13 mouse cellular contexts compared by ENCODE assay signal in genomic region chr11:94952169-94952568, GRCm38 (mm10). TPM values are rescaled to one million over a fixed set of nuclear protein-coding genes. Genes with fewer than 3 reads are reported as not detected.
DNase-seq lines count a peak whose midpoint lies in the region; ATAC-seq lines count a peak whose summit lies in the region.
"Had no signal": no experiment of that assay in that cellular context is flagged by ENCODE, and none has a peak within 500 bp of the region (broad histone marks: within the 10 kb centered on the region; RNA-seq: fewer than 3 reads in every experiment).

No protein-coding gene starts in this region.

- peaks cover 5% of the 10 kb centered on the region for H3K4me1 ChIP-seq in heart, embryonic 15.5 days (replicated peaks)
- peaks cover 18% of the 10 kb centered on the region for H3K4me1 ChIP-seq in forebrain, embryonic 15.5 days
- H3K4me1 ChIP-seq in midbrain, embryonic 13.5 days (replicated peaks), result peaks cover 16% of the 10 kb centered on the region
- H3K4me1 ChIP-seq: liver, embryonic 12.5 days had no signal

- no peak overlapping the region for H3K9ac ChIP-seq in heart, embryonic 15.5 days
- no peak overlapping the region for H3K9ac ChIP-seq in forebrain, embryonic 15.5 days (replicated peaks)
- H3K9ac ChIP-seq in midbrain, embryonic 13.5 days (replicated peaks), result no peak overlapping the region
- H3K9ac ChIP-seq: liver, embryonic 12.5 days had no signal

- whole genome bisulfite sequencing in heart, embryonic 15.5 days, result 11% methylated on average over 6 of the region's 6 CpGs
- under 1% methylated on average over 6 of the region's 6 CpGs for WGBS in forebrain, embryonic 15.5 days
- WGBS in midbrain, embryonic 13.5 days, result under 1% methylated on average over 6 of the region's 6 CpGs

- no peak overlapping the region for H3K4me2 ChIP-seq in heart, embryonic 15.5 days
- H3K4me2 ChIP-seq in forebrain, embryonic 15.5 days (replicated peaks), result no peak overlapping the region
- H3K4me2 ChIP-seq in midbrain, embryonic 13.5 days (replicated peaks), result no peak overlapping the region
- H3K4me2 ChIP-seq: liver, embryonic 12.5 days had no signal

- no peaks in the 10 kb centered on the region for H3K9me3 ChIP-seq in heart, embryonic 15.5 days (replicated peaks)
- H3K9me3 ChIP-seq in forebrain, embryonic 15.5 days, result no peaks in the 10 kb centered on the region
- no peaks in the 10 kb centered on the region for H3K9me3 ChIP-seq in midbrain, embryonic 13.5 days
- H3K9me3 ChIP-seq: liver, embryonic 12.5 days had no signal

- 0 out of 2 replicates have a peak, but pooled peaks cover 3% of the 10 kb centered on the region for H3K36me3 ChIP-seq in heart, embryonic 15.5 days
- no peaks in the 10 kb centered on the region for H3K36me3 ChIP-seq in forebrain, embryonic 15.5 days
- H3K36me3 ChIP-seq in midbrain, embryonic 13.5 days, result no peaks in the 10 kb centered on the region
- H3K36me3 ChIP-seq: liver, embryonic 12.5 days had no signal

- H3K4me3 ChIP-seq in heart, embryonic 15.5 days, result no peak overlapping the region
- H3K4me3 ChIP-seq in forebrain, embryonic 15.5 days, result no peak overlapping the region
- no peak overlapping the region for H3K4me3 ChIP-seq in midbrain, embryonic 13.5 days (replicated peaks)
- H3K4me3 ChIP-seq: liver, embryonic 12.5 days had no signal

- ATAC-seq in heart, embryonic 15.5 days (replicated peaks; ENCODE audit: insufficient number of reproducible peaks, insufficient read depth, low FRiP score, low read depth), result no peak
- 0 out of 2 replicates have a peak, but pooled peaks have one; percentile 48 for ATAC-seq in forebrain, embryonic 15.5 days (replicated peaks)
- ATAC-seq in midbrain, embryonic 13.5 days, result peak; percentile 78
- ATAC-seq: liver, embryonic 12.5 days had no signal

- peaks cover 3% of the 10 kb centered on the region; the same call in 1 of the 2 replicates for H3K27me3 ChIP-seq in heart, embryonic 15.5 days
- no peaks in the 10 kb centered on the region for H3K27me3 ChIP-seq in forebrain, embryonic 15.5 days
- H3K27me3 ChIP-seq in midbrain, embryonic 13.5 days, result no peaks in the 10 kb centered on the region

- peak overlapping the region; percentile 47 for H3K27ac ChIP-seq in heart, embryonic 15.5 days
- H3K27ac ChIP-seq in forebrain, embryonic 15.5 days (replicated peaks), result peak overlapping the region; percentile 48
- peak overlapping the region; percentile 45; the same call in 1 of the 2 replicates for H3K27ac ChIP-seq in midbrain, embryonic 13.5 days
- H3K27ac ChIP-seq: liver, embryonic 12.5 days had no signal

- DNase-seq in heart, adult 11 months, result no peak
- DNase-seq in R1 (ENCODE audit: low read depth, low spot score), result peak; percentile 77
- no peak for DNase-seq in ovary, postnatal 36 days (ENCODE audit: low spot score)
- DNase-seq in right cerebral cortex, postnatal 36 days (ENCODE audit: low spot score in 2 of 2), result no peak
- no peak for DNase-seq in right cerebral cortex, postnatal 14 days
- DNase-seq: cerebellum, adult 9-10 months; heart, postnatal 36 days; right cerebral cortex, adult 18-20 months had no signal

RNA-seq across cellular contexts. Expression of gene Hils1, which starts 15.2 kb away (rescaled TPM):
- polyA plus RNA-seq in heart, embryonic 15.5 days (2015; fragmentation: Nextera tagmentation; extraction: Ambion mirVana), result 0.15 and 0.22 TPM in 2 replicates
- not detected in 2 replicates for polyA plus RNA-seq in forebrain, embryonic 15.5 days (2015; fragmentation: Nextera tagmentation; extraction: Ambion mirVana)
- polyA plus RNA-seq in midbrain, embryonic 13.5 days (2015; fragmentation: Nextera tagmentation; extraction: Ambion mirVana), result not detected in 2 replicates
- polyA plus RNA-seq: large intestine, adult 2 months; liver, embryonic 12.5 days had no signal

RNA-seq across cellular contexts. Expression of gene Col1a1, which starts 16.1 kb away (rescaled TPM):
- 825 and 1,122 TPM in 2 replicates for polyA plus RNA-seq in heart, embryonic 15.5 days (2015; fragmentation: Nextera tagmentation; extraction: Ambion mirVana)
- 40.2 and 40.5 TPM in 2 replicates for polyA plus RNA-seq in forebrain, embryonic 15.5 days (2015; fragmentation: Nextera tagmentation; extraction: Ambion mirVana)
- 51.5 and 68.9 TPM in 2 replicates for polyA plus RNA-seq in midbrain, embryonic 13.5 days (2015; fragmentation: Nextera tagmentation; extraction: Ambion mirVana)

RNA-seq across cellular contexts. Expression of gene Sgca, which starts 24.0 kb away (rescaled TPM):
- polyA plus RNA-seq in heart, embryonic 15.5 days (2015; fragmentation: Nextera tagmentation; extraction: Ambion mirVana), result 22.1 and 24.7 TPM in 2 replicates
- not detected in 2 replicates for polyA plus RNA-seq in forebrain, embryonic 15.5 days (2015; fragmentation: Nextera tagmentation; extraction: Ambion mirVana)
- 0.17 TPM in 1 of 2 replicates, not detected in the other for polyA plus RNA-seq in midbrain, embryonic 13.5 days (2015; fragmentation: Nextera tagmentation; extraction: Ambion mirVana)

RNA-seq across cellular contexts. Expression of gene Ppp1r9b, which starts 38.7 kb away (rescaled TPM):
- 5.0 and 6.6 TPM in 2 replicates for polyA plus RNA-seq in heart, embryonic 15.5 days (2015; fragmentation: Nextera tagmentation; extraction: Ambion mirVana)
- 23.0 and 23.9 TPM in 2 replicates for polyA plus RNA-seq in forebrain, embryonic 15.5 days (2015; fragmentation: Nextera tagmentation; extraction: Ambion mirVana)
- polyA plus RNA-seq in midbrain, embryonic 13.5 days (2015; fragmentation: Nextera tagmentation; extraction: Ambion mirVana), result 17.4 and 17.8 TPM in 2 replicates

RNA-seq across cellular contexts. Expression of gene Samd14, which starts 57.5 kb away (rescaled TPM):
- polyA plus RNA-seq in heart, embryonic 15.5 days (2015; fragmentation: Nextera tagmentation; extraction: Ambion mirVana), result 8.0 and 13.2 TPM in 2 replicates
- polyA plus RNA-seq in forebrain, embryonic 15.5 days (2015; fragmentation: Nextera tagmentation; extraction: Ambion mirVana), result 120 and 123 TPM in 2 replicates
- 123 and 141 TPM in 2 replicates for polyA plus RNA-seq in midbrain, embryonic 13.5 days (2015; fragmentation: Nextera tagmentation; extraction: Ambion mirVana)

Comparison
In these comparisons a context has a peak if more than half of its experiments do, and no peak if none do; other contexts are left out.
1. RNA of gene Col1a1, which starts 16.1 kb away (polyA plus RNA-seq): 825 to 1,122 TPM in heart, embryonic 15.5 days; 51.5 to 68.9 TPM in midbrain, embryonic 13.5 days and 40.2 to 40.5 TPM in forebrain, embryonic 15.5 days; every median in the first group is over 10 times any median in the second.
2. RNA of gene Sgca, which starts 24.0 kb away (polyA plus RNA-seq): 22.1 to 24.7 TPM in heart, embryonic 15.5 days; 0.17 TPM in midbrain, embryonic 13.5 days and not detected in forebrain, embryonic 15.5 days; every median in the first group is over 10 times any median in the second.
3. Peak in every context shown above with its lines, with median percentiles within 50 percentile points of each other: H3K27ac ChIP-seq.